Mouse (Mus musculus): ENCODE results near the gene Coq7.

The Coq7 gene

DNA sequence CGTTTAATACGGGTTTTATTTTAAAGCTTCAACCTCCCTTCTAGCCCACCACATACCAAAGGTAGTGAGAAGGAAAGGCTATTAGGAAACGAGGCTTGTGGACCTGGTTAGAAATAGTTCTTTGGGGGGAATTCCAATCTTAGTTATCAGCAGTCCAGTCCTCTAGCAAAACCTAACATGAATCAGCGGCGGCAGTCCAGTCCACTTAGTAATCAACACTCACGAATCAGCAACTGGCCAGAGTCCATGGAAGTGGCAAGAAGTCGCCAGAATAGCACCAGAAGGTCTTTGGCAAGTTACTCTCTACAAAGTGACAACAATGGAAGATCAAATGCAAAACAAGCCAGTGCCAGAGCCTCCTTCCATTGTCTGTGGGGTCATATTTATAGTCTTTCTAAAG lies 24.6 kb downstream of the Coq7 start:
- Histone ChIP-seq H3K27me3 (ENCODE audit: insufficient read depth, low read length) (no peaks in the 10 kb centered on the region), H3K36me3 (ENCODE audit: insufficient read depth, low read length) (no peaks in the 10 kb centered on the region), H3K4me3 (replicated peaks; ENCODE audit: low read length) (no peak overlapping the region), H3K9me3 (ENCODE audit: low read length) (no peaks in the 10 kb centered on the region), H3K4me1 (replicated peaks; ENCODE audit: low read depth, low read length) (peaks cover 18% of the 10 kb centered on the region)
- TF ChIP-seq CTCF (conservative IDR thresholded peaks at IDR 0.05; ENCODE audit: low read length) (no peak), POU5F1 (IDR thresholded peaks at IDR 0.05; ENCODE audit: borderline replicate concordance, low read length) (no peak), NANOG (IDR thresholded peaks at IDR 0.05; ENCODE audit: borderline replicate concordance, low read length) (no peak)

DNA sequence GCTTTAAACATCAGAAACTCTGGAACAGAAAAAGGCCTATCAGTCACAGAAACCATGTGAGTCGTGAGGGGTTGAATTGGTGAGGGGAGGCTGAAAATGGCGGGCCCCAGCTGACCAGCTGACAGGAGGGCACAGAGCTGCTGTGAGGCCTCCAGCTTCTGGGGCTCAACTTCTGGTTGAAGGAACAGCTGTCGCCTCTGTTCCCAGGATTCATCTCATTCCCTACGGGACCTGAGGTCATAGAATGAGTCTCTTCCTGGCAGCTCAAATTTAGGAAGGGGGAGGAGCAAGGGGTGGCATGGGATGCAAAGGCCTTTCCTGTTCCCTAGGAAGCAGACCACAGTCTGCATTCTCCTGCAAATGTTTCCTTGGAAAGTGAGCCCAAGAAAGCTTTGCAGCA lies 29.3 kb downstream of the Coq7 start:
- H3K4me1 ChIP-seq (replicated peaks; ENCODE audit: low read depth, low read length) = peaks cover 30% of the 10 kb centered on the region
- H3K9me3 ChIP-seq (ENCODE audit: low read length) = no peaks in the 10 kb centered on the region
- no peak for TF ChIP-seq NANOG (IDR thresholded peaks at IDR 0.05; ENCODE audit: borderline replicate concordance, low read length)
- no peak for TF ChIP-seq CTCF (conservative IDR thresholded peaks at IDR 0.05; ENCODE audit: low read length)
- TF ChIP-seq POU5F1 (IDR thresholded peaks at IDR 0.05; ENCODE audit: borderline replicate concordance, low read length) = no peak
- no peaks in the 10 kb centered on the region for H3K27me3 ChIP-seq (ENCODE audit: insufficient read depth, low read length)
- H3K36me3 ChIP-seq (ENCODE audit: insufficient read depth, low read length) = no peaks in the 10 kb centered on the region
- no peak overlapping the region for H3K4me3 ChIP-seq (replicated peaks; ENCODE audit: low read length)

- Histone ChIP-seq H3K27me3 (ENCODE audit: insufficient read depth, low read length) (no peaks in the 10 kb centered on the region), H3K36me3 (ENCODE audit: insufficient read depth, low read length) (no peaks in the 10 kb centered on the region), H3K4me3 (replicated peaks; ENCODE audit: low read length) (0 out of 2 replicates have a peak overlapping the region, but pooled peaks have one; percentile 23), H3K9me3 (ENCODE audit: low read length) (no peaks in the 10 kb centered on the region), H3K4me1 (replicated peaks; ENCODE audit: low read depth, low read length) (peaks cover 30% of the 10 kb centered on the region)
- no peak for TF ChIP-seq NANOG (IDR thresholded peaks at IDR 0.05; ENCODE audit: borderline replicate concordance, low read length)
- TF ChIP-seq CTCF (conservative IDR thresholded peaks at IDR 0.05; ENCODE audit: low read length) = no peak
- no peak for TF ChIP-seq POU5F1 (IDR thresholded peaks at IDR 0.05; ENCODE audit: borderline replicate concordance, low read length)
Observed at GRCm38 (mm10) chr7:118502333-118502732, 30.8 kb downstream of the Coq7 start.

- peaks cover 30% of the 10 kb centered on the region for H3K4me1 ChIP-seq (replicated peaks; ENCODE audit: low read depth, low read length)
- TF ChIP-seq CTCF (conservative IDR thresholded peaks at IDR 0.05; ENCODE audit: low read length) (no peak), POU5F1 (IDR thresholded peaks at IDR 0.05; ENCODE audit: borderline replicate concordance, low read length) (no peak), NANOG (IDR thresholded peaks at IDR 0.05; ENCODE audit: borderline replicate concordance, low read length) (no peak)
- no peak overlapping the region for H3K4me3 ChIP-seq (replicated peaks; ENCODE audit: low read length)
- no peaks in the 10 kb centered on the region for H3K36me3 ChIP-seq (ENCODE audit: insufficient read depth, low read length)
- H3K9me3 ChIP-seq (ENCODE audit: low read length) = no peaks in the 10 kb centered on the region
- H3K27me3 ChIP-seq (ENCODE audit: insufficient read depth, low read length) = peaks cover 6% of the 10 kb centered on the region
Observed at GRCm38 (mm10) chr7:118499784-118500435, 33.2 kb downstream of the Coq7 start.

- Histone ChIP-seq H3K9me3 (ENCODE audit: low read length) (no peaks in the 10 kb centered on the region), H3K27me3 (ENCODE audit: insufficient read depth, low read length) (peaks cover 10% of the 10 kb centered on the region), H3K36me3 (ENCODE audit: insufficient read depth, low read length) (no peaks in the 10 kb centered on the region), H3K4me3 (replicated peaks; ENCODE audit: low read length) (no peak overlapping the region), H3K4me1 (replicated peaks; ENCODE audit: low read depth, low read length) (peaks cover 26% of the 10 kb centered on the region)
- TF ChIP-seq POU5F1 (IDR thresholded peaks at IDR 0.05; ENCODE audit: borderline replicate concordance, low read length) = no peak
- no peak for TF ChIP-seq NANOG (IDR thresholded peaks at IDR 0.05; ENCODE audit: borderline replicate concordance, low read length)
- no peak for TF ChIP-seq CTCF (conservative IDR thresholded peaks at IDR 0.05; ENCODE audit: low read length)
Observed at GRCm38 (mm10) chr7:118498984-118499783, 34.0 kb downstream of the Coq7 start.

DNA sequence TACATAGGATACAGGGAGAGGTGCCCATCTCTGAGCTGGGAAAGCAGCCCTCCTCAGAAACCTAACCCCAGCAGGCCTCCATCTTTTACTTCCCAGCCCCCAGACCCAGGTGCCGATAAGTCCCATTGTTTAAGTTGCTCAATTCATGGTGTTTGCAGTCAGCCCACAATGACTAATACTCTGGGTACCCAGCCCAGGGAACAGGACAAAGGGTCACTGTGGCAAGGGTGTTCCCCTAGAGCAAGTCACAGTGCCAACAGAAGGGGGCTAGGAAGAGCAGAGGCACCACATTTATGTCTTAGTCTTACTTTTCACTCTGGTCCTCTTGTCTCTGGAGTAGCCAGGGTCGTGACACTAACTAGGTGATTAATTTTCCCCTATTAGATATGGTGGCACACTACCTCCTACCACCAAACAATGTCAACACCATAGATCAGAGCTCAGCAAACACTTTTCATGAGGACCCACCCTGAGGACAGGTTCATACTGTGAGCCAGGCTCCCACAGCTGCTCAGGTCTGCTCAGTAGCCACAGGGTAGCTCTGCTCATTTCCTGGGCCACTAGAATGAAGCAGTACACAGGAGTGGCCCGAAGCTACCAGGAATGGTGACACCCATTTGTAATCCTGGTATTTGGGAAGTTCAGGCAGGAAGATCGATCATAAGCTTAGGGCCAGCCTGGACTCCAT lies 38.1 kb downstream of the Coq7 start:
- TF ChIP-seq CTCF (conservative IDR thresholded peaks at IDR 0.05; ENCODE audit: low read length) = no peak
- TF ChIP-seq POU5F1 (IDR thresholded peaks at IDR 0.05; ENCODE audit: borderline replicate concordance, low read length) = no peak
- no peak for TF ChIP-seq NANOG (IDR thresholded peaks at IDR 0.05; ENCODE audit: borderline replicate concordance, low read length)
- peaks cover 15% of the 10 kb centered on the region for H3K4me1 ChIP-seq (replicated peaks; ENCODE audit: low read depth, low read length)
- H3K36me3 ChIP-seq (ENCODE audit: insufficient read depth, low read length) = no peaks in the 10 kb centered on the region
- no peak overlapping the region for H3K4me3 ChIP-seq (replicated peaks; ENCODE audit: low read length)
- H3K27me3 ChIP-seq (ENCODE audit: insufficient read depth, low read length) = peaks cover 48% of the 10 kb centered on the region
- H3K9me3 ChIP-seq (ENCODE audit: low read length) = no peaks in the 10 kb centered on the region

GRCm38 (mm10) chr7:118493892-118494291 lies 39.3 kb downstream of the Coq7 start:
- no peaks in the 10 kb centered on the region for H3K36me3 ChIP-seq (ENCODE audit: insufficient read depth, low read length)
- H3K4me1 ChIP-seq (replicated peaks; ENCODE audit: low read depth, low read length) = peaks cover 19% of the 10 kb centered on the region

More at GRCm38 (mm10) chr7:118493892-118494291, 39.3 kb downstream of the Coq7 start:
- Histone ChIP-seq H3K4me3 (replicated peaks; ENCODE audit: low read length) (no peak overlapping the region), H3K27me3 (ENCODE audit: insufficient read depth, low read length) (peaks cover 59% of the 10 kb centered on the region), H3K9me3 (ENCODE audit: low read length) (no peaks in the 10 kb centered on the region)
- no peak for TF ChIP-seq POU5F1 (IDR thresholded peaks at IDR 0.05; ENCODE audit: borderline replicate concordance, low read length)
- TF ChIP-seq CTCF (conservative IDR thresholded peaks at IDR 0.05; ENCODE audit: low read length) = no peak
- TF ChIP-seq NANOG (IDR thresholded peaks at IDR 0.05; ENCODE audit: borderline replicate concordance, low read length) = no peak

Data from E14TG2a.4 (cell line).